Mouse (Mus musculus) ES-E14 (cell line): ENCODE results near the gene Sphk2. TPM values are rescaled to one million over a fixed set of nuclear protein-coding genes. Genes with fewer than 3 reads are reported as not detected.
A peak's percentile ranks its signal among the peaks of the same experiment; 100 is the strongest.

Source experiments
- DNase-seq: peaks from one replicate; pipeline ENCODE4 v3.0.0-alpha.2; 2013; ENCODE audit warnings: low read depth, low spot score
- H3K27ac ChIP-seq: 2 replicates; pipeline ENCODE4 v1.5.1; 2012; ENCODE audit warnings: low read depth, mild to moderate bottlenecking, low read length, moderate library complexity, mixed read lengths; ENCODE audit not compliant: poor library complexity, insufficient read depth, severe bottlenecking
- H3K36me3 ChIP-seq: 2 replicates; pipeline ENCODE4 v1.6.1; 2012; ENCODE audit warnings: mild to moderate bottlenecking, low read length, moderate library complexity, mixed read lengths; ENCODE audit not compliant: control insufficient read depth, poor library complexity, insufficient read depth, severe bottlenecking
- H3K4me1 ChIP-seq, 2 experiments: fragments of 150-350 bp in 1 of 2; sonication (generic) in 1 of 2; 2 replicates each; pipeline ENCODE4 v1.6.1; 2012; ENCODE audit warnings: low read length in 2 of 2, mild to moderate bottlenecking in 1 of 2, mixed read lengths in 1 of 2; ENCODE audit not compliant: control insufficient read depth in 2 of 2, insufficient read depth in 2 of 2, poor library complexity in 1 of 2
- H3K4me3 ChIP-seq, 2 experiments: fragments of 150-350 bp in 1 of 2; sonication (generic) in 1 of 2; 2 replicates each; pipeline ENCODE4 v1.5.1; 2012; ENCODE audit warnings: low read length in 2 of 2, low read depth in 1 of 2, mild to moderate bottlenecking in 1 of 2, mixed read lengths in 1 of 2; ENCODE audit not compliant: insufficient read depth in 1 of 2, poor library complexity in 1 of 2, severe bottlenecking in 1 of 2
- H3K9ac ChIP-seq: 2 replicates; pipeline ENCODE4 v1.6.1; 2012; ENCODE audit warnings: low read depth, mild to moderate bottlenecking, low read length, mixed read lengths; ENCODE audit not compliant: poor library complexity, insufficient read depth, severe bottlenecking
- H3K9me3 ChIP-seq: fragments of 150-350 bp; sonication (generic); 2 replicates; pipeline ENCODE4 v1.6.1; 2012; ENCODE audit warnings: low read depth, mild to moderate bottlenecking, low read length; ENCODE audit not compliant: control insufficient read depth, insufficient read depth
- CHD2 ChIP-seq: IDR thresholded peaks from 2 replicates; pipeline ENCODE4 v1.6.1; 2014; ENCODE audit warnings: mild to moderate bottlenecking, low read depth, low read length, inconsistent platforms
- HCFC1 ChIP-seq: IDR thresholded peaks from 2 replicates; pipeline ENCODE4 v1.6.1; 2012; ENCODE audit warnings: low read length, inconsistent platforms, borderline replicate concordance; ENCODE audit not compliant: insufficient read depth
- MAFK ChIP-seq: IDR thresholded peaks from 2 replicates; pipeline ENCODE4 v1.6.1; 2014; ENCODE audit warnings: mild to moderate bottlenecking, low read depth, low read length, inconsistent platforms; ENCODE audit not compliant: insufficient read depth
- ZC3H11A ChIP-seq: IDR thresholded peaks from 2 replicates; pipeline ENCODE4 v1.6.1; 2012; ENCODE audit warnings: low read depth, mild to moderate bottlenecking, inconsistent platforms, low read length, borderline replicate concordance
- ZNF384 ChIP-seq: IDR thresholded peaks from 2 replicates; pipeline ENCODE4 v1.6.1; 2012; ENCODE audit warnings: low read depth, low read length, inconsistent platforms
- in situ Hi-C, 2 experiments: fragments of 600-800 bp; cut with MboI; formaldehyde crosslinking; loops; one replicate each; pipeline ENCODE4 v1.15.1; 2025; ENCODE audit warnings: low sequenced_read_pairs in 2 of 2, inconsistent platforms in 1 of 2; ENCODE audit not compliant: unreplicated experiment in 2 of 2
- total RNA-seq: library from RNA; depleted of rRNA; stranded (reverse); fragments of 300-350 nt; gene quantifications from 2 replicates; pipeline ENCODE4 v1.2.3, GENCODE M21; 2012

Sphk2 gene
- total RNA-seq, 1 experiment = 21.5 TPM

DNA sequence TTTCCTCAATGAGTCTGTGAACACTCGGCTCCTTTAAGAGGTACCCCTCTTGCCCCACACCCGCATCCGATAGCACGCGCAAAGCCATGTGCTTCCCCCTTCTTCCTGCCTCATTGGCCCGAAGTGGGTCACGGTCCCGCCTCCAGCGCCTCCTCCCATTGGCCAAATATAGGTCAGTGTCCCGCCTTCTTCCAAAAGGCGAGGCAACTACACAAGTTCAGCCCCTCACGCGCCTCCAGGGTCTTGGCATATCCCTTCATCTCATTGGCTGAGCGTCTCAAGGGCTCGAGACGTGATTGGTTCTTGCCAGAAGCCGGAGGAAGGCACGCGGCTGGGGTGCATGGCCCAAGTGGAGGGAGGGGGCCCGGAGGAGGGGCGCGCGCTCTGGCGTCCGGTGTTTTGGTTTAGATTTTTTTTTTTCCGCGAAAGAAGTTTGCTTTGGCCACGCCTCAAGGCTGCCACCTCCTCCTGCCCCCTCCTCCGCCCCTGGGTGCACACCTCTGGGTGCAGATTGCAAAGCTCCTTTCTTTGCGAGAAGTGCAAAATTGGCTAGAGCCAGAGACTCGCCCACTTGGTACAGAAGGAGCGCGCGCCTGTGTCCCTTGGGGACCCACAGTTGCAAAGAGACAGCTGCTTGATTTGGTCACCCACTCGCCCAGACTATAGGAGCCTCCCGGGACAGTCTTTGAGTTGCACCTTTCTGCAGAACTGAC, 12.9 kb downstream of the Sphk2 start, which contains the start of gene Dbp:
TSS of gene Dbp (plus strand) at position 359 of the 713 bp plus-strand sequence.
- peak within 1 kb of the TSS; percentile 80 to 85 for H3K4me3 ChIP-seq
- in situ Hi-C loops = no loop called here
- H3K36me3 ChIP-seq = peaks cover 2% of the 10 kb centered on the region; the same call in 1 of the 2 replicates
- H3K9me3 ChIP-seq = no peaks in the 10 kb centered on the region
- H3K27ac ChIP-seq = peak within 1 kb of the TSS; percentile 22; the same call in 1 of the 2 replicates
- H3K9ac ChIP-seq = peak within 1 kb of the TSS; percentile 74
- peaks cover 5 to 22% of the 10 kb centered on the region in 2 experiments; a peak in 3 of 4 replicates for H3K4me1 ChIP-seq
- TF ChIP-seq MAFK = no peak
- no peak for TF ChIP-seq ZC3H11A
- peak; percentile 86 for TF ChIP-seq CHD2
- TF ChIP-seq ZNF384 = peak; percentile 34; the same call in 1 of the 2 replicates
- TF ChIP-seq HCFC1 = peak; percentile 49; the same call in 1 of the 2 replicates
- peak; percentile 99 for DNase-seq

DNA sequence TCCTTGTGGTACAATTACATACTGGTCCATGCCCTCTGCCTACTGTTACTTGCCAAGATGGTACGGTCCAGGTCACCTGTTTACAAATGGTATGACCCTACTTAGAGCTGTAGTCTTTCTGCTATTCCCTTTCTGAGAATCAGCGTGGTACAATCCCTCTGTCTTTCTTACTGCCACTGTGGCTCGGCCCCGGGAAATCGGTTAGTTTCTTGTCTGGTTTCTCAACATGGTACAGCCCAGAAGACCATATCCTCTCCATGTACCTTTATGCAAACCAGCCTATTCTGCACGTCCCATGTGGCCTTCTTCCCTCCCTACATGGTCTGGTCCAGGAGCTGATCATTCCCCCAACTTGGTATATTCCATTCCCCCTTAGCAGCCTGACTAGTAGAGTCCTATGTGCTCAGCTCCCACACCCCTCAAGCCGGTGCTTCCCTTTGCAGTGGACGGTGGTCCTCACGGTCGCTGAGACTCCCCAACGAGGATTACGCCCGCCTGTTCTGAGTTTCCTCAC, 13.7 kb downstream of the Sphk2 start:
- in situ Hi-C loops = no loop called here
- Histone ChIP-seq H3K4me3 (peak overlapping the region; percentile 40 to 63), H3K27ac (peak overlapping the region; percentile 22; the same call in 1 of the 2 replicates), H3K9ac (peak overlapping the region; percentile 74), H3K9me3 (no peaks in the 10 kb centered on the region), H3K4me1 (peaks cover 5 to 22% of the 10 kb centered on the region in 2 experiments; a peak in 3 of 4 replicates), H3K36me3 (no peaks in the 10 kb centered on the region)
- no peak for DNase-seq
- TF ChIP-seq ZC3H11A = no peak
- no peak for TF ChIP-seq ZNF384
- no peak for TF ChIP-seq HCFC1
- no peak for TF ChIP-seq MAFK
- TF ChIP-seq CHD2 = no peak

DNA sequence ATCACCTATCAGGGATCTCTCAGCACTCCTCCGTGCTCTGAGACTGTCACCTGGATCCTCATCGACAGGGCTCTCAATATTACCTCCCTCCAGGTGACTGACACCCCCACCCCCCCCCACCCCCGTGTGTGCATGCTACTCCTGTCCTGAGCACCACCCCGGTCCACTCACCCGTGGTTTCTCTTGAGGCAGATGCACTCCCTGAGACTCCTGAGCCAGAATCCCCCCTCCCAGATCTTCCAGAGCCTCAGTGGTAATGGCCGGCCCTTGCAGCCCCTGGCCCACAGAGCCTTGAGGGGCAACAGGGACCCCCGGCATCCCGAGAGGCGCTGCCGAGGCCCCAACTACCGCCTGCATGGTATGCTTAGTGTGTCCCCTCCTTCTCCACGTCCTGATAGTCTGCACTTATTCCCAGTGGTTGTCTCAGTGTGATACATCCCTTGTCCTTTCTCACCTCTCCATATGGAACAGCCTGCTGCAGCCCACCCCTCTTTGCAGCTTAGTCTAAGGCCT, 14.2 kb downstream of the Sphk2 start:
- H3K4me3 ChIP-seq = no peak overlapping the region
- TF ChIP-seq MAFK (no peak), HCFC1 (no peak), ZC3H11A (no peak), CHD2 (no peak), ZNF384 (no peak)
- H3K4me1 ChIP-seq = peaks cover 5 to 21% of the 10 kb centered on the region in 2 experiments; a peak in 3 of 4 replicates
- peak overlapping the region; percentile 13; the same call in 1 of the 2 replicates for H3K9ac ChIP-seq
- H3K9me3 ChIP-seq = no peaks in the 10 kb centered on the region
- no peak overlapping the region for H3K27ac ChIP-seq
- DNase-seq = no peak
- in situ Hi-C loops = no loop called here
- no peaks in the 10 kb centered on the region for H3K36me3 ChIP-seq

DNA sequence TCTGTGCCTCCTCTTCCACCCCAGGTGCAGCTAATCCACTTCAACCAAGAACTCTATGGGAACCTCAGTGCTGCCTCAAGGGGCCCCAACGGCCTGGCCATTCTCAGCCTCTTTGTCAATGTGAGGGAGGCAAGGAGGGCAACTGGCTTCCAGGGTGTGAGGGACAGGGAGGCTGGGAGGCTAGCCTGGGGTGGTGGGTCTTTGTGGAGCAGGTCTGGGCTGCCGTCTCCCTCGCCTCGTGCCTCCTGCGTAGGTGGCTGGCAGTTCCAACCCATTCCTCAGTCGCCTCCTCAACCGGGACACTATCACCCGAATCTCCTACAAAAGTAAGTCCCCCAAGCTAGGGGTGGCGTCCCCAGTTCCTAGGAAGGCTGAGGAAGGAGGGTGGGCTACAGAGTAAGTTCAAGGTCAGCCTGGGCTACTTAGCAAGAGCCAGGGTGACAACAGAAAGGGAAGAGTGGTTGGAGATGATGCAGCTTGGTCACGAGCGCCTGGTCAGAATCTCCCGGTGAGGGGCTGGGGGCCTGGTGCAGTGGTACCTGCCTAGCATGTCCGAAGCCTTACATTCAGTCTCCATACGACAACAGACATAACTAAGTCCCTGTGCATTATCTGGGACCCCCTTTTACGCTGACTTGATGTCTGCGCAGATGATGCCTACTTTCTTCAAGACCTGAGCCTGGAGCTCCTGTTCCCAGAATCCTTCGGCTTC, 14.8 kb downstream of the Sphk2 start:
- H3K9me3 ChIP-seq = no peaks in the 10 kb centered on the region
- TF ChIP-seq HCFC1 (no peak), CHD2 (no peak), ZC3H11A (no peak), MAFK (no peak), ZNF384 (no peak)
- H3K27ac ChIP-seq = no peak overlapping the region
- H3K36me3 ChIP-seq = no peaks in the 10 kb centered on the region
- DNase-seq = no peak
- H3K4me1 ChIP-seq = peaks cover 1 to 14% of the 10 kb centered on the region in 2 experiments; a peak in 3 of 4 replicates
- H3K9ac ChIP-seq = no peak overlapping the region
- in situ Hi-C loops = no loop called here
- H3K4me3 ChIP-seq = no peak overlapping the region
